Mouse (Mus musculus) myocyte (in vitro differentiated cells): ENCODE measurements around the gene Ccr5. TPM values are rescaled to one million over a fixed set of nuclear protein-coding genes. Genes with fewer than 3 reads are reported as not detected.
"Not testable (repeated sequence)": the region's sequence is repeated elsewhere in the genome, so short reads cannot be mapped to it uniquely, and the experiment has no call there.

Experiments
- H3K27me3 ChIP-seq: one replicate; pipeline ENCODE4 v1.6.1; 2011; ENCODE audit not compliant: control insufficient read depth, insufficient read depth, insufficient read length
- H3K36me3 ChIP-seq: one replicate; pipeline ENCODE4 v1.6.1; 2011; ENCODE audit not compliant: control insufficient read depth, insufficient read depth
- H3K4me2 ChIP-seq: one replicate; pipeline ENCODE4 v1.6.1; 2011; ENCODE audit warnings: low read depth, control low read depth
- H3K4me3 ChIP-seq: one replicate; pipeline ENCODE4 v1.5.1; 2011; ENCODE audit warnings: mild to moderate bottlenecking, control low read depth, moderate library complexity
- H3K79me2 ChIP-seq: one replicate; pipeline ENCODE4 v1.6.1; 2011; ENCODE audit not compliant: control insufficient read depth, insufficient read depth
- H3ac ChIP-seq: one replicate; pipeline ENCODE4 v1.6.1; 2011; ENCODE audit not compliant: control insufficient read depth, insufficient read length
- CEBPB ChIP-seq: IDR thresholded peaks from 2 replicates; pipeline ENCODE4 v1.6.1; 2011; ENCODE audit warnings: mild to moderate bottlenecking, moderate library complexity; ENCODE audit not compliant: poor library complexity, insufficient read depth, severe bottlenecking
- E2F4 ChIP-seq: IDR thresholded peaks from one replicate; pipeline ENCODE4 v1.6.1; 2011; ENCODE audit warnings: mild to moderate bottlenecking, control low read depth, moderate library complexity; ENCODE audit not compliant: insufficient read depth
- MAX ChIP-seq: IDR thresholded peaks from one replicate; pipeline ENCODE4 v1.6.1; 2011; ENCODE audit warnings: low read depth, mild to moderate bottlenecking, control low read depth
- MYOD1 ChIP-seq, 3 experiments: IDR thresholded peaks; one replicate each; pipeline ENCODE4 v1.6.1; 2011; ENCODE audit warnings: control low read depth in 2 of 3, low read depth in 2 of 3, mild to moderate bottlenecking in 2 of 3, moderate library complexity in 1 of 3; ENCODE audit not compliant: insufficient read length in 2 of 3, control insufficient read depth in 1 of 3
- MYOG ChIP-seq, 3 experiments: IDR thresholded peaks; one replicate each; pipeline ENCODE4 v1.6.1; 2011; ENCODE audit warnings: control low read depth in 2 of 3, low read depth in 2 of 3, mild to moderate bottlenecking in 2 of 3; ENCODE audit not compliant: insufficient read length in 2 of 3, control insufficient read depth in 1 of 3, insufficient read depth in 1 of 3
- POLR2A ChIP-seq: IDR thresholded peaks from one replicate; pipeline ENCODE4 v1.6.1; 2011; ENCODE audit warnings: low read depth, mild to moderate bottlenecking, control low read depth, moderate library complexity; ENCODE audit not compliant: insufficient read length
- POLR2AphosphoS2 ChIP-seq: IDR thresholded peaks from one replicate; pipeline ENCODE4 v1.6.1; 2011; ENCODE audit warnings: low read depth, control low read depth; ENCODE audit not compliant: insufficient read length
- REST ChIP-seq: IDR thresholded peaks from one replicate; pipeline ENCODE4 v1.6.1; 2011; ENCODE audit warnings: mild to moderate bottlenecking, control low read depth, moderate library complexity; ENCODE audit not compliant: insufficient read depth, insufficient read length
- SRF ChIP-seq: IDR thresholded peaks from one replicate; pipeline ENCODE4 v1.6.1; 2011; ENCODE audit warnings: low read depth; ENCODE audit not compliant: control insufficient read depth, insufficient read length
- TCF12 ChIP-seq: IDR thresholded peaks from one replicate; pipeline ENCODE4 v1.6.1; 2011; ENCODE audit warnings: mild to moderate bottlenecking, control low read depth; ENCODE audit not compliant: poor library complexity, insufficient read depth, severe bottlenecking
- TCF3 ChIP-seq: IDR thresholded peaks from one replicate; pipeline ENCODE4 v1.6.1; 2011; ENCODE audit warnings: low read depth, control low read depth; ENCODE audit not compliant: insufficient read length
- USF1 ChIP-seq: IDR thresholded peaks from one replicate; pipeline ENCODE4 v1.6.1; 2011; ENCODE audit warnings: low read depth, mild to moderate bottlenecking, control low read depth, moderate library complexity
- polyA plus RNA-seq: library from polyadenylated mRNA; unstranded; fragments of >200 nt; fragmentation: generic; extraction: Trizol; gene quantifications from one replicate; pipeline ENCODE4 v1.2.1, GENCODE M21; 2012; ENCODE audit warnings: missing spikeins

The Ccr5 gene
- polyA plus RNA-seq, 1 experiment = not detected

DNA sequence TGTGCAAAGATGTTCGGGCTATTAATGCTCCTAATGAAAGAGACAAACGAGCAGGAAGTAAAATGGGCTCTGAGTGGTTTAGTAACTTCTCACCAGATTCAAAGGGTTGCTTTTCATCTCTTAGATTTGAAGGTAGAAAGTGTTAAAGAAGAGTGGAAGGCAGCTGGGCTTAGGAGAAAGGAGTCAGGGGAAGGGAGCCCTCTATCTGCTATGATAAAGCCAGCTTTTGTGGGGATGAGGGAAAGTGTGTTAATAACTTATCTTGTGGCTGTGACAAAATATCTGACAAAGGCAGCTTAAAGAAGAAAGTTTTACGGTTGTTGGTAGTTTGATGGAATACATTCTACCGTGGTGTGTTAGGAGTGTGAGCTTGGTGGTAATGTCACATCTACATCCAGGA is 6.1 kb downstream of the Ccr5 start:
- no peak overlapping the region for H3ac ChIP-seq
- no peak overlapping the region for H3K4me3 ChIP-seq
- no peaks in the 10 kb centered on the region for H3K79me2 ChIP-seq
- TF ChIP-seq CEBPB (no peak), SRF (no peak), E2F4 (no peak), MYOD1 (IDR thresholded peaks at IDR 0.05; ENCODE audit: control insufficient read depth in 1 of 3, insufficient read length in 2 of 3, low read depth in 2 of 3) (no peak), USF1 (no peak), REST (no peak), POLR2A (no peak), MAX (no peak), POLR2AphosphoS2 (no peak), MYOG (IDR thresholded peaks at IDR 0.05; ENCODE audit: control insufficient read depth in 1 of 3, insufficient read depth in 1 of 3, insufficient read length in 2 of 3, low read depth in 2 of 3) (no peak), TCF12 (no peak), TCF3 (no peak)
- no peaks in the 10 kb centered on the region for H3K36me3 ChIP-seq
- H3K4me2 ChIP-seq = no peak overlapping the region
- no peaks in the 10 kb centered on the region for H3K27me3 ChIP-seq

DNA sequence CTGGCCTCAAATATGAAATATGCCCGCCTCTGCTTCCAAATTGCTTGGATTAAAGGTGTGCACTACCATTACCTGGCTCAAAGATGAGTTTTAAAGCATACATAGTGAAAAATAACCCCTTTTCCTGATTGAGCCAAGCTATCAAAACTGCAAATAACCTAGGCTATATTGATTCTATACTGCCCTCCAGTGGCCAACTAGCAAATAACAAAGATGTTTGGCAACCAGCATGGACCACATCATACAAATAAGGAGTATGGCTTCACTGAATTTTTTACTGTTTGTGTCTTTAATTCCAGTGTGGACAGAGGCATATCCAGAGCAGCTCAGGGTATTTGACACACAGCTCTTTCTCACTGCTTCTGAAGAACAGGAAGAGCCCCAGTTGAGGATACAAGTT is 7.0 kb downstream of the Ccr5 start:
- no peak overlapping the region for H3K4me2 ChIP-seq
- no peaks in the 10 kb centered on the region for H3K27me3 ChIP-seq
- H3K79me2 ChIP-seq = no peaks in the 10 kb centered on the region
- H3K4me3 ChIP-seq = no peak overlapping the region
- no peaks in the 10 kb centered on the region for H3K36me3 ChIP-seq
- no peak overlapping the region for H3ac ChIP-seq
- TF ChIP-seq TCF3 (no peak), USF1 (no peak), TCF12 (no peak), POLR2AphosphoS2 (no peak), SRF (no peak), REST (no peak), MYOD1 (IDR thresholded peaks at IDR 0.05; ENCODE audit: control insufficient read depth in 1 of 3, insufficient read length in 2 of 3, low read depth in 2 of 3) (no peak), POLR2A (no peak), MYOG (IDR thresholded peaks at IDR 0.05; ENCODE audit: control insufficient read depth in 1 of 3, insufficient read depth in 1 of 3, insufficient read length in 2 of 3, low read depth in 2 of 3) (no peak), E2F4 (no peak), CEBPB (no peak), MAX (no peak)

DNA sequence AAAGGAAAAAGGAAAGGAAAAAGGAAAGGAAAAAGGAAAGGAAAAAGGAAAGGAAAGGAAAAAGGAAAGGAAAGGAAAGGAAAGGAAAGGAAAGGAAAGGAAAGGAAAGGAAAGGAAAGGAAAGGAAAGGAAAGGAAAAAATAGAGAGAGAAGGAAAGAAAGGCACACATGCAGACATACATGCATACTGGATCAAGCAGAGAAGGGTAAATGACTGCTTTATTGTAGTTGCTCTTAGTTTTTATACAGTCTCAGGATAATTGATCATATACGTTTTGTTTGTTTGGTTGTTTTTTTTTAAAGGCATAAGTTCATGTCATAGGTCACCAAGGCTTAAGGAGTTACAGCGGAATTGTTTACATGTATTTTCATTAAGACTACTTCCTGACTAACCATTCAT is 11.6 kb downstream of the Ccr5 start:
- not testable (repeated sequence) for H3K4me3 ChIP-seq, H3K36me3 ChIP-seq, H3ac ChIP-seq, H3K27me3 ChIP-seq, H3K4me2 ChIP-seq, H3K79me2 ChIP-seq

DNA sequence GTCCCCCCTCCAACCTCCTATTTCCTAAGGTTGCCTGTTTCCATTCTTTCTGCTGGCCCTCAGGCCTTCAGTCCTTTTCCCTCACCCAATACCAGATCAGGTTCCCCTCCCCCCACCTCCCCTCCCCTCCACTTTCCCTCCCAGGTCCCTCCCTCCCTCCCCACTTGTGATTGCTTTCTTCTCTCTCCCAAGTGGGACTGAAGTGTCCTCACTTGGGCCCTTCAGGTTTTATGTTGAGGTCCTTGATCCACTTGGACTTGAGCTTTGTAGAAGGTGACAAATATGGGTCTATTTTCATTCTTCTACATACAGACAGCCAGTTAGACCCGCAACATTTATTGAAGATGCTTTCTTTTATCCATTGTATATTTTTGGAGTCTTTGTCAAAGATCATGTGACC is 13.6 kb downstream of the Ccr5 start:
- H3K27me3 ChIP-seq, H3ac ChIP-seq, H3K4me2 ChIP-seq, H3K4me3 ChIP-seq, H3K36me3 ChIP-seq, H3K79me2 ChIP-seq: not testable (repeated sequence)

DNA sequence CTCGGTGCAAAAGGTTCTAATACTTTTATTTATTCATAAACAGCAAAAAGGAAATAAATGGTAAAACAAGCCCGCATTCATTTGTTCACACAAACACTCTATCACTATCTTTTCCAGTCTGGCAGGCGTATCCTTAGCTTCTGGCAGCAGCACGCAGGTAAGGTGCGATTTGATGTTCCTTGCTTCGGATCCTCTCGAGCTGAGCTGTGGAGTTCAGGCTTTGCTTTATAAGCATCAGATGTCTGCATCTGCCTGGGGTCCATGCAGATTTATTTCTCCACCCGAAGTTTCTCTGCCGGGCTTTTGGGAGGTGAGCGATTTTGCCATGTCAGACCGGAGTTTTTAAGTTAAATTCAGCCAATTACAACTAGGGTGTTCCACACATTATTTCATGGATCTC is 16.3 kb downstream of the Ccr5 start:
- no peak for TF ChIP-seq MYOG (IDR thresholded peaks at IDR 0.05; ENCODE audit: control insufficient read depth in 1 of 3, insufficient read depth in 1 of 3, insufficient read length in 2 of 3, low read depth in 2 of 3)
- TF ChIP-seq REST = no peak
- TF ChIP-seq POLR2A = no peak
- TF ChIP-seq TCF3 = no peak
- no peak for TF ChIP-seq USF1
- TF ChIP-seq POLR2AphosphoS2 = no peak
- TF ChIP-seq SRF = no peak
- TF ChIP-seq MYOD1 (IDR thresholded peaks at IDR 0.05; ENCODE audit: control insufficient read depth in 1 of 3, insufficient read length in 2 of 3, low read depth in 2 of 3) = no peak
- TF ChIP-seq TCF12 = no peak
- TF ChIP-seq CEBPB = no peak
- no peak for TF ChIP-seq MAX
- no peak for TF ChIP-seq E2F4
- Histone ChIP-seq H3K4me3 (no peak overlapping the region), H3K79me2 (no peaks in the 10 kb centered on the region), H3ac (no peak overlapping the region), H3K36me3 (no peaks in the 10 kb centered on the region), H3K4me2 (no peak overlapping the region), H3K27me3 (no peaks in the 10 kb centered on the region)

DNA sequence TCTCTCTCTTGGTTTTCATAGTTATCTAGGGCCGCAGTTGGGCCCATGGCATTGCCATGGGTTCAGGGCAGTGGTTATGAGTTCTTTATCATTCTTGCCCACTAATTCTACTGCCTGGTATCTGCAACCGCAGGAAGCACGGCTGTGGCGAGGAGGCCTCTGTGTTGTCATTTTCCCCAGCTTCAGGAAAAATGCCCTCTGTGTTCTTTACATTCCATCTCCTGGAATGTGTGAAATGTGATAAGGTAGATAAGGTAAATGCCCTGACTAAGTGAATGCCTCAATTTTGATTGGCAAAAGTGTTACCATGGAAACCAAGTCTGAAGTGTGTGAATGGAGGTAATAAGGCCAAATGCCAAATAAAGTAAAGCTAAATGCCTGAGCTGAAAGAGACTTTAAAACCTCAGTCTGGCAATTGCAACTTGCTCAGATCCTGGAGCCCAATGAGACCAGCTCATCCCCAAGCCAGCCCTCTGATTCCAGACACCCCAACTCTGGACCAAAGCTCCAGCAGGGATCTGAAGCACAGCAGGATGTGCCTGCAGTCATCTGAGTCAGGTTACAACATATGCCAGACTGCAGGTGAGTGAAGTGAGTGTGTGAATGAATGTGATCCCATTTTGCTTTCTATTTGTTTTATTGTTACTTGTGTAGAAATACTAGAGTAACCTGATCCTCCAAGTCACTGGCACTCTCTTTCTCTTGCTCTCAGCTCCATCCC is 16.9 kb downstream of the Ccr5 start:
- TF ChIP-seq REST = no peak
- TF ChIP-seq E2F4 = no peak
- TF ChIP-seq MYOD1 (IDR thresholded peaks at IDR 0.05; ENCODE audit: control insufficient read depth in 1 of 3, insufficient read length in 2 of 3, low read depth in 2 of 3) = no peak
- TF ChIP-seq POLR2AphosphoS2 = no peak
- TF ChIP-seq MAX = no peak
- TF ChIP-seq POLR2A = no peak
- no peak for TF ChIP-seq TCF3
- TF ChIP-seq MYOG (IDR thresholded peaks at IDR 0.05; ENCODE audit: control insufficient read depth in 1 of 3, insufficient read depth in 1 of 3, insufficient read length in 2 of 3, low read depth in 2 of 3) = no peak
- TF ChIP-seq USF1 = no peak
- TF ChIP-seq TCF12 = no peak
- TF ChIP-seq CEBPB = no peak
- TF ChIP-seq SRF = no peak
- no peak overlapping the region for H3ac ChIP-seq
- H3K4me2 ChIP-seq = no peak overlapping the region

More for the DNA sequence above, 16.9 kb downstream of the Ccr5 start:
- no peaks in the 10 kb centered on the region for H3K79me2 ChIP-seq
- H3K27me3 ChIP-seq = no peaks in the 10 kb centered on the region
- H3K4me3 ChIP-seq = no peak overlapping the region
- H3K36me3 ChIP-seq = no peaks in the 10 kb centered on the region
